Mouse (Mus musculus) lung, adult 2 months (tissue): ENCODE measurements around the gene Vmn1r10. TPM values are rescaled to one million over a fixed set of nuclear protein-coding genes. Genes with fewer than 3 reads are reported as not detected.

Source experiments
- DNase-seq: peaks from one replicate; pipeline ENCODE4 v3.0.0; 2022
- H3K4me1 ChIP-seq: fragments of 200-500 bp; 2 replicates; pipeline ENCODE4 v1.6.1; 2011; ENCODE audit warnings: low read length; ENCODE audit not compliant: control insufficient read depth, insufficient read depth
- H3K4me3 ChIP-seq: fragments of 200-500 bp; replicated peaks from 2 replicates; pipeline ENCODE3; 2011; ENCODE audit warnings: low read depth, mild to moderate bottlenecking, control low read depth, low read length; ENCODE audit errors: extremely low read depth
- CTCF ChIP-seq: fragments of 200-500 bp; IDR thresholded peaks from 2 replicates; pipeline ENCODE4 v1.5.1; 2011; ENCODE audit warnings: mild to moderate bottlenecking, low read length, control low read depth; ENCODE audit not compliant: insufficient read depth
- POLR2A ChIP-seq: fragments of 200-500 bp; IDR thresholded peaks from 2 replicates; pipeline ENCODE4 v1.6.1; 2011; ENCODE audit warnings: low read depth, mild to moderate bottlenecking, control low read depth, low read length, borderline replicate concordance; ENCODE audit errors: extremely low read depth
- WGBS: fragments of 180-500 bp; shearing (Covaris S2); methylation state at CpG from one replicate; pipeline ENCODE4 v1.1.7; 2018; 5-methylcytosine and 5-hydroxymethylcytosine counted together
- polyA plus RNA-seq: library from polyadenylated mRNA; depleted of rRNA; stranded (reverse); fragments of >200 nt; gene quantifications from 2 replicates; pipeline ENCODE4 v1.2.3, GENCODE M21; 2012; rRNA removed

Gene Vmn1r10
- not detected in 2 replicates for polyA plus RNA-seq

GRCm38 (mm10) chr6:57109154-57109553 lies at the start of gene Vmn1r10:
Gene Vmn1r10, plus strand, starts transcription at chr6:57109454.
- whole genome bisulfite sequencing = 81% methylated on average over 3 of the region's 3 CpGs
- TF ChIP-seq CTCF (no peak), POLR2A (no peak)
- H3K4me3 ChIP-seq = no peak within 1 kb of the TSS
- H3K4me1 ChIP-seq = no peaks in the 10 kb centered on the region
- DNase-seq = no peak

- DNase-seq = no peak
- Histone ChIP-seq H3K4me1 (no peaks in the 10 kb centered on the region), H3K4me3 (no peak overlapping the region)
- TF ChIP-seq POLR2A = no peak
- TF ChIP-seq CTCF = no peak
Measured at GRCm38 (mm10) chr6:57063730-57064129, 45.5 kb upstream of the Vmn1r10 start.

DNA sequence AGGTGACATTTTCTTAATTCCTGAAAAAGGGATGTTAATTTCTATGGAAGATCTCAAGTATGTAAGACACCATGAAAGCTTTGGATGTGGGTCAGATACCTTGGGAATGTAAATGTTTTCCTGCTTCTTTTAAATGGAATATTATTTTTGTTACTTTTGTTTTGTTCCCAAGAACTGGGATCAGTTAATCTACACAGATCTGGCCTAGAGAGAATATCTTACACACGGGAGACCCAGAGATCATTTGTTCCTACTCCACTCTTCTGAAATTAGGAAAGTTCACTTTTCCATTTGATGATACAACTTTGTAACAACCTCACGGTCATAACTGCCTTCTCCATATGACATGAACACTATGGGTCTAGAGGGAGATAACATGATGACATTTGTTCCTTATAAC lies 42.8 kb upstream of the Vmn1r10 start, which contains the start of gene Vmn1r9:
Gene Vmn1r9 (plus strand): TSS at position 301 of the 400 bp plus-strand sequence.
- TF ChIP-seq CTCF (no peak), POLR2A (no peak)
- Histone ChIP-seq H3K4me1 (no peaks in the 10 kb centered on the region), H3K4me3 (no peak within 1 kb of the TSS)
- no peak for DNase-seq
- 74% methylated on average over 2 of the region's 2 CpGs for WGBS

- no peak for TF ChIP-seq CTCF
- TF ChIP-seq POLR2A = no peak
- WGBS = 59% methylated on average over 1 of the region's 1 CpGs
- Histone ChIP-seq H3K4me1 (no peaks in the 10 kb centered on the region), H3K4me3 (no peak overlapping the region)
- DNase-seq = no peak
Measured at GRCm38 (mm10) chr6:57106358-57106757, 2.9 kb upstream of the Vmn1r10 start.

DNA sequence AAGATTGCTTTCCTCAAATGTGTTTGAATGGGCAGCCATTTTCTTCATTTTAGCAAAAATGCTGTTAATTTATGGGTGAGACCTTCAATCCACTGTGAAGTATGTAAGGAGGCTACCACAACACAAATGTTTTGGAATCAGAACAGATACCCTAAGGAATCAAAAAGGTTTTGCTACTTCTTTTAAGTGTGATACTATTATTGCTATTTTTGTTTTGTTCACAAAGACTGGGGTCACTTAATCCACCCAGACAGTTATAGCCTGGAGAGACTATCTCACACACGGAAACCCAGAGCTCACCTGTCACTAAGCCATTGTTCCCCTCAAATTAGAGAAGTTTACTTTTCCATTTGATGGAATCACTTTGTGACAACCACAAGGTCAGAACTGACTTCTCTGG lies 23.9 kb downstream of the Vmn1r10 start, which contains the start of gene Vmn1r11:
Gene Vmn1r11 (plus strand): TSS at position 301 of the 400 bp plus-strand sequence.
- no peak for DNase-seq
- TF ChIP-seq CTCF (no peak), POLR2A (no peak)
- Histone ChIP-seq H3K4me3 (no peak within 1 kb of the TSS), H3K4me1 (no peaks in the 10 kb centered on the region)
- 56% methylated on average over 1 of the region's 1 CpGs for WGBS

DNA sequence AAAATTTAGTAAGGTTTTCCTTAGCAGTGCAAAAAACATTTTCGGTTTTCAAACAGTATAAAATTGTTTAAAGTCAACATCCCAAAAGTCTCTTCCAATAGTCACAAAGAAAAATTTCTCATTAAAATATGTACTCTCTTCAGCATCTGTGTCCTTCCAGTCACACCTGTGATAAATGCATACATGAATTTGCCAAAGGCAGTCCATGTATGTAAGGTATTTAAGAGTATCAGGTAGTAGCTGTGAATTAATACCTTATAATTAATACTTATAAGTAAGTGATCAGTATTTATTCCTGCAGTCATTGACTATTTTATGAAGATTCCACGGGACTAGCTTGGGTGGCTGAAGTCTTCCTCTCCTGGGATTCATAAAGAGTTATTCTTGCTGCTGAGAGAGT lies 47.4 kb downstream of the Vmn1r10 start, which contains the start of gene Vmn1r12:
Gene Vmn1r12 (plus strand): TSS at position 301 of the 400 bp plus-strand sequence.
- TF ChIP-seq POLR2A (no peak), CTCF (no peak)
- DNase-seq = no peak
- Histone ChIP-seq H3K4me1 (no peaks in the 10 kb centered on the region), H3K4me3 (no peak within 1 kb of the TSS)
- 67% methylated on average over 2 of the region's 2 CpGs for WGBS

Other genes starting within 250 kb of the Vmn1r10 start
- gene Nt5c3, start 185.5 kb upstream of the Vmn1r10 start, polyA plus RNA-seq = 5.2 and 6.0 TPM in 2 replicates
- 0.05 and 0.08 TPM in 2 replicates for gene Vmn1r4, start 185.4 kb upstream of the Vmn1r10 start, polyA plus RNA-seq
- gene Vmn1r5, start 139.2 kb upstream of the Vmn1r10 start, polyA plus RNA-seq = not detected in 2 replicates
- gene Vmn1r6, start 112.2 kb upstream of the Vmn1r10 start, polyA plus RNA-seq = not detected in 2 replicates
- gene Vmn1r7, start 84.1 kb upstream of the Vmn1r10 start, polyA plus RNA-seq = not detected in 2 replicates
- not detected in 2 replicates for gene Vmn1r8, start 77.2 kb upstream of the Vmn1r10 start, polyA plus RNA-seq
- not detected in 2 replicates for gene Vmn1r9, start 42.7 kb upstream of the Vmn1r10 start, polyA plus RNA-seq
- gene Vmn1r11, start 24.0 kb downstream of the Vmn1r10 start, polyA plus RNA-seq = not detected in 2 replicates
- not detected in 2 replicates for gene Vmn1r12, start 47.5 kb downstream of the Vmn1r10 start, polyA plus RNA-seq
- gene Vmn1r13, start 93.8 kb downstream of the Vmn1r10 start, polyA plus RNA-seq = not detected in 2 replicates
- not detected in 2 replicates for gene Vmn1r14, start 122.2 kb downstream of the Vmn1r10 start, polyA plus RNA-seq
- gene Vmn1r15, start 148.5 kb downstream of the Vmn1r10 start, polyA plus RNA-seq = not detected in 2 replicates
- gene Vmn1r16, start 220.0 kb downstream of the Vmn1r10 start, polyA plus RNA-seq = not detected in 2 replicates